Mouse (Mus musculus): ENCODE data around the gene Anapc11.

DNA sequence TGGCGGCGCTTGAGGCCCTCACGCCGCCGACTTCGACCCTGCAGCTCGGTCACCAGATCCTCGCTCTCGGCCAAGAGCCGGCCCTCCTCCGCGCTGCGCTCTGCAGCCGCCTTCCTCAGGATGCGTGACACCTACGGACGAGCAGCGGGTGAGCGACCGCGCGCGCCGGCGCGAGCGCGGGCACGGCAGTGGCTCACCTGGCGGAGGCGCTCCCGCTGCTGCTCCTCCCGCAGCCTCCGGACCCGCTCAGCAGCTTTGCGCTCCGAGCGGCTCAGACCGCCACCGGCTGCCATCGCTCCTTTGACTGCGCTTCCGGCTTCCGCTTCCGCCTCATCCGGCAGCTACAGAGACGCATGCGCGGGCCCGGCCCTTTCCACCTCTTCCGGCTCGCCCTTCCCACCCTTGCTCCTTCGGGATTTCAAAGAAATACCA lies 26.5 kb downstream of the Anapc11 start:
- TF ChIP-seq CTCF (IDR thresholded peaks at IDR 0.05; ENCODE audit: low read depth, low read length) (no peak), POLR2A (IDR thresholded peaks at IDR 0.05; ENCODE audit: borderline replicate concordance, low read depth, low read length) (no peak)
